In genomic region chr6:113166661-113167251, GRCm38 (mm10) we compare ENCODE assay signal across 8 mouse cellular contexts. TPM values are rescaled to one million over a fixed set of nuclear protein-coding genes. Genes with fewer than 3 reads are reported as not detected.
DNase-seq lines count a peak whose midpoint lies in the region; ATAC-seq and TF ChIP-seq lines count a peak whose summit lies in the region.

No protein-coding gene starts in this region.

- peak; percentile 49 for ATAC-seq in neural tube, embryonic 13.5 days (ENCODE audit: low read depth)
- peak; percentile 84 for ATAC-seq in embryonic facial prominence, embryonic 14.5 days (ENCODE audit: low read depth)
- ATAC-seq in kidney, postnatal 0 days (replicated peaks; ENCODE audit: low FRiP score, low read depth), result peak; percentile 51
- ATAC-seq in liver, postnatal 0 days, result peak; percentile 72

- no peaks in the 10 kb centered on the region for H3K27me3 ChIP-seq in neural tube, embryonic 13.5 days
- H3K27me3 ChIP-seq in embryonic facial prominence, embryonic 14.5 days (replicated peaks; ENCODE audit: control insufficient read depth, insufficient read depth, low read length), result no peaks in the 10 kb centered on the region
- H3K27me3 ChIP-seq in kidney, postnatal 0 days (ENCODE audit: insufficient read depth, low read length), result no peaks in the 10 kb centered on the region
- H3K27me3 ChIP-seq in liver, postnatal 0 days (ENCODE audit: insufficient read depth, low read length), result no peaks in the 10 kb centered on the region

- H3K9me3 ChIP-seq in neural tube, embryonic 13.5 days, result no peaks in the 10 kb centered on the region
- no peaks in the 10 kb centered on the region for H3K9me3 ChIP-seq in embryonic facial prominence, embryonic 14.5 days (ENCODE audit: control insufficient read depth, low read length)
- H3K9me3 ChIP-seq in kidney, postnatal 0 days (replicated peaks; ENCODE audit: low read length), result no peaks in the 10 kb centered on the region
- H3K9me3 ChIP-seq in liver, postnatal 0 days (ENCODE audit: low read length), result no peaks in the 10 kb centered on the region

- DNase-seq in neural tube, embryonic 10.5 days (ENCODE audit: extremely low spot score, low spot score), result no peak
- peak; percentile 91 for DNase-seq in embryonic facial prominence, embryonic 14.5 days (ENCODE audit: low spot score)
- peak; percentile 64 for DNase-seq in heart, adult 8-10 months (ENCODE audit: low spot score)
- DNase-seq in kidney, postnatal 0 days (ENCODE audit: low spot score), result peak; percentile 71
- peak; percentile 69 for DNase-seq in liver, postnatal 0 days
- peak; percentile 45 for DNase-seq in right cerebral cortex, postnatal 25 days
- DNase-seq in B cell, adult 2 months, result no peak

- no peak for TF ChIP-seq CTCF in kidney, postnatal 0 days (IDR thresholded peaks at IDR 0.05; ENCODE audit: low read depth)
- no peak for TF ChIP-seq CTCF in liver, postnatal 0 days (IDR thresholded peaks at IDR 0.05; ENCODE audit: low read depth)

- no peak overlapping the region for H3K9ac ChIP-seq in neural tube, embryonic 13.5 days
- H3K9ac ChIP-seq in embryonic facial prominence, embryonic 14.5 days (ENCODE audit: low read depth, low read length), result no peak overlapping the region
- H3K9ac ChIP-seq in kidney, postnatal 0 days (ENCODE audit: low read depth, low read length), result no peak overlapping the region
- H3K9ac ChIP-seq in liver, postnatal 0 days (replicated peaks), result no peak overlapping the region

- H3K36me3 ChIP-seq in neural tube, embryonic 13.5 days, result peaks cover 18% of the 10 kb centered on the region
- H3K36me3 ChIP-seq in embryonic facial prominence, embryonic 14.5 days (ENCODE audit: control insufficient read depth, insufficient read depth, low read length), result no peaks in the 10 kb centered on the region
- no peaks in the 10 kb centered on the region for H3K36me3 ChIP-seq in kidney, postnatal 0 days (ENCODE audit: insufficient read depth, low read length)
- no peaks in the 10 kb centered on the region for H3K36me3 ChIP-seq in liver, postnatal 0 days (replicated peaks; ENCODE audit: insufficient read depth, low read length)

- H3K4me3 ChIP-seq in neural tube, embryonic 13.5 days, result no peak overlapping the region
- peak overlapping the region; percentile 5; the same call in 1 of the 2 replicates for H3K4me3 ChIP-seq in embryonic facial prominence, embryonic 14.5 days (ENCODE audit: low read depth, low read length)
- H3K4me3 ChIP-seq in kidney, postnatal 0 days (replicated peaks; ENCODE audit: low read depth, low read length), result no peak overlapping the region
- no peak overlapping the region for H3K4me3 ChIP-seq in liver, postnatal 0 days (ENCODE audit: low read depth, low read length)

- H3K4me2 ChIP-seq in neural tube, embryonic 13.5 days, result no peak overlapping the region
- peak overlapping the region; percentile 41 for H3K4me2 ChIP-seq in embryonic facial prominence, embryonic 14.5 days (ENCODE audit: low read depth, low read length)
- H3K4me2 ChIP-seq in kidney, postnatal 0 days (ENCODE audit: low read length), result peak overlapping the region; percentile 29; the same call in 1 of the 2 replicates
- H3K4me2 ChIP-seq in liver, postnatal 0 days (ENCODE audit: low read depth, low read length), result no peak overlapping the region

- WGBS in neural tube, embryonic 13.5 days, result 72% methylated on average over 17 of the region's 17 CpGs
- 39% methylated on average over 17 of the region's 17 CpGs for WGBS in embryonic facial prominence, embryonic 14.5 days
- WGBS in kidney, postnatal 0 days, result 50% methylated on average over 17 of the region's 17 CpGs
- 62% methylated on average over 17 of the region's 17 CpGs for WGBS in liver, postnatal 0 days (ENCODE audit: insufficient replicate concordance)

- peaks cover 7% of the 10 kb centered on the region; the same call in 1 of the 2 replicates for H3K4me1 ChIP-seq in neural tube, embryonic 13.5 days (replicated peaks)
- H3K4me1 ChIP-seq in embryonic facial prominence, embryonic 14.5 days (ENCODE audit: control insufficient read depth, insufficient read depth, low read length), result peaks cover 5% of the 10 kb centered on the region; the same call in 1 of the 2 replicates
- no peaks in the 10 kb centered on the region for H3K4me1 ChIP-seq in kidney, postnatal 0 days (replicated peaks; ENCODE audit: insufficient read depth, low read length)
- H3K4me1 ChIP-seq in liver, postnatal 0 days (ENCODE audit: insufficient read depth), result no peaks in the 10 kb centered on the region

- H3K27ac ChIP-seq in neural tube, embryonic 13.5 days (replicated peaks), result no peak overlapping the region
- H3K27ac ChIP-seq in embryonic facial prominence, embryonic 14.5 days (replicated peaks; ENCODE audit: low read depth, low read length), result no peak overlapping the region
- no peak overlapping the region for H3K27ac ChIP-seq in kidney, postnatal 0 days
- no peak overlapping the region for H3K27ac ChIP-seq in liver, postnatal 0 days (ENCODE audit: low read depth)

- TF ChIP-seq EP300 in liver, postnatal 0 days (IDR thresholded peaks at IDR 0.05; ENCODE audit: low read depth), result no peak

RNA-seq across cellular contexts. Expression of gene Lhfpl4, which starts 28.4 kb away (rescaled TPM):
- 47.1 and 49.3 TPM in 2 replicates for polyA plus RNA-seq in neural tube, embryonic 13.5 days (2015; fragmentation: Nextera tagmentation; extraction: Ambion mirVana)
- 1.2 TPM in 2 replicates for polyA plus RNA-seq in embryonic facial prominence, embryonic 14.5 days (2014; fragmentation: Nextera tagmentation; extraction: Ambion mirVana)
- under 1 TPM; 0.29 to 0.59 (median 0.32) TPM for total RNA-seq in heart, adult 8-10 months (2022)
- 0.20 and 0.45 TPM in 2 replicates for polyA plus RNA-seq in kidney, postnatal 0 days (2015; fragmentation: Nextera tagmentation; extraction: Ambion mirVana)
- polyA plus RNA-seq in liver, postnatal 0 days (2015; fragmentation: Nextera tagmentation; extraction: Ambion mirVana), result not detected in 2 replicates

Comparison
In these comparisons a context has a peak if more than half of its experiments do, and no peak if none do; other contexts are left out.
1. H3K4me2 ChIP-seq: peak in embryonic facial prominence, embryonic 14.5 days (single experiment) and kidney, postnatal 0 days (single experiment); none in neural tube, embryonic 13.5 days (single experiment) and liver, postnatal 0 days (single experiment).
2. DNase-seq: peak in embryonic facial prominence, embryonic 14.5 days (single experiment), heart, adult 8-10 months (single experiment), kidney, postnatal 0 days (single experiment), liver, postnatal 0 days (single experiment) and right cerebral cortex, postnatal 25 days (single experiment); none in neural tube, embryonic 10.5 days (single experiment) and B cell, adult 2 months (0 of 2).
3. RNA of gene Lhfpl4, which starts 28.4 kb away (polyA plus RNA-seq): 47.1 to 49.3 TPM in neural tube, embryonic 13.5 days; 1.2 TPM in embryonic facial prominence, embryonic 14.5 days, 0.20 to 0.45 TPM in kidney, postnatal 0 days and not detected in liver, postnatal 0 days; every median in the first group is over 10 times any median in the second.
4. Peak in every context shown above with its lines, with median percentiles within 50 percentile points of each other: ATAC-seq.